Mouse (Mus musculus) brain, embryonic 14.5 days (tissue): ENCODE measurements around the gene Arf6.
"Not testable (repeated sequence)": the region's sequence is repeated elsewhere in the genome, so short reads cannot be mapped to it uniquely, and the experiment has no call there.

Source experiments
- CTCF ChIP-seq: fragments of 200-500 bp; IDR thresholded peaks from 2 replicates; pipeline ENCODE4 v1.5.1; 2012; ENCODE audit warnings: inconsistent platforms, mild to moderate bottlenecking, moderate library complexity, borderline replicate concordance; ENCODE audit not compliant: insufficient read depth, insufficient read length; ENCODE audit errors: extremely low read depth
- POLR2A ChIP-seq: fragments of 200-500 bp; IDR thresholded peaks from 2 replicates; pipeline ENCODE4 v1.6.1; 2012; ENCODE audit warnings: mild to moderate bottlenecking, inconsistent platforms, borderline replicate concordance; ENCODE audit not compliant: poor library complexity, insufficient read depth, insufficient read length, severe bottlenecking; ENCODE audit errors: extremely low read depth

DNA sequence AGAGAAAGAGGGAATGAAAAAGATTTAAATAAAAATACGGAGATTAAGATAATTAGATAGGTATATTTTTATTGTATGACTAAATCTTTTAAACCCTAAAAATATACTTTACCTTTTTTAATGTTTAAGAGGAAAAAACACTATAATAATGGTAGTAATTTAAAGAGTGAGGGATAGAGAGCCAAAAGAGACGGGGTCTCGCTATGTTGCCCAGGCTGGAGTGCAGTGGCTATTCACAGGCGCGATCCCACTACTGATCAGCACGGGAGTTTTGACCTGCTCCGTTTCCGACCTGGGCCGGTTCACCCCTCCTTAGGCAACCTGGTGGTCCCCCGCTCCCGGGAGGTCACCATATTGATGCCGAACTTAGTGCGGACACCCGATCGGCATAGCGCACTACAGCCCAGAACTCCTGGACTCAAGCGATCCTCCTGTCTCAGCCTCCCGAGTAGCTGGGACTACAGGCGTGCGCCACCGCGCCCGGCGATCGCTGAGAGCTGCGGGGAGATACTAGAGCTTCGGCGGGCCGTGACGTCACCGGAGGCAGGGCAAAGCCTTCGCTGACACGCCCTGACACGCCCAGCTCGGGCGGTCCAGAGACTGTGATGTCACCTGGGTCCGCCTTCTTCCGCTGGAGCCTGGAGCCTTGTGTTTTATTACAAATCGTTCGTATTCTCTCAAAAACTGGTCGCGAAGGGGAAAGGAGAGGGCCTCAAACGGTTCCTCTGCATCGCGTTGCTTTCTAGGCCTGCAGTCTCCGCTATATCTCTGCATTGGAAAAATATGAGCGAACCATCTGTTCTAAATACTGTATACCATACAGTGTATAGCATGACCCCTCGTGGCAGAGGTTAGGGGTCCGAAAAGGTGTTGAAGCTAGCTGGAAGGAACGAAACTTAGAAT, 10.7 kb upstream of the Arf6 start:
- TF ChIP-seq CTCF, POLR2A: not testable (repeated sequence)
